Mouse (Mus musculus) heart, embryonic 12.5 days (tissue): ENCODE measurements at regions not wholly inside any gene's neighbourhood (a gene's known extent, or its start where the extent isn't known, plus 50 kb on each side); places are given as distances from the start of the nearest gene placed in this dataset.

Source experiments
- ATAC-seq: fragments of 200-750 bp; cut with Nextera tagmentation; 2 replicates; pipeline ENCODE4 v1.8.0; 2017; ENCODE audit warnings: moderate TSS enrichment, moderate library complexity; ENCODE audit not compliant: insufficient number of reproducible peaks, low FRiP score
- H3K27ac ChIP-seq: fragments of 300-500 bp; sonication (generic); 2 replicates; pipeline ENCODE4 v1.5.1; 2016; ENCODE audit warnings: mild to moderate bottlenecking, moderate library complexity; ENCODE audit not compliant: poor library complexity, severe bottlenecking
- H3K27me3 ChIP-seq: fragments of 300-500 bp; sonication (generic); replicated peaks from 2 replicates; pipeline ENCODE4 v1.6.1; 2016; ENCODE audit warnings: mild to moderate bottlenecking, moderate library complexity
- H3K36me3 ChIP-seq: fragments of 300-500 bp; sonication (generic); 2 replicates; pipeline ENCODE4 v1.6.1; 2016; ENCODE audit warnings: mild to moderate bottlenecking, moderate library complexity
- H3K4me1 ChIP-seq: fragments of 300-500 bp; sonication (generic); replicated peaks from 2 replicates; pipeline ENCODE4 v1.6.1; 2016; ENCODE audit warnings: mild to moderate bottlenecking
- H3K4me2 ChIP-seq: fragments of 300-500 bp; sonication (generic); 2 replicates; pipeline ENCODE4 v1.6.1; 2016; ENCODE audit warnings: mild to moderate bottlenecking, moderate library complexity
- H3K4me3 ChIP-seq: fragments of 300-500 bp; sonication (generic); 2 replicates; pipeline ENCODE4 v1.5.1; 2016; ENCODE audit warnings: mild to moderate bottlenecking
- H3K9ac ChIP-seq: fragments of 300-500 bp; sonication (generic); 2 replicates; pipeline ENCODE4 v1.6.1; 2016; ENCODE audit warnings: mild to moderate bottlenecking, moderate library complexity
- H3K9me3 ChIP-seq: fragments of 300-500 bp; sonication (generic); replicated peaks from 2 replicates; pipeline ENCODE4 v1.6.1; 2016; ENCODE audit warnings: mild to moderate bottlenecking, moderate library complexity
- WGBS: fragments of 180-500 bp; shearing (Covaris S2); methylation state at CpG from one replicate; pipeline ENCODE4 v1.1.7; 2016; 5-methylcytosine and 5-hydroxymethylcytosine counted together

- Histone ChIP-seq H3K4me3 (no peak overlapping the region), H3K9ac (no peak overlapping the region), H3K4me1 (no peaks in the 10 kb centered on the region), H3K27ac (no peak overlapping the region), H3K27me3 (peaks cover 18% of the 10 kb centered on the region), H3K4me2 (no peak overlapping the region), H3K9me3 (peaks cover 3% of the 10 kb centered on the region; the same call in 1 of the 2 replicates), H3K36me3 (no peaks in the 10 kb centered on the region)
- WGBS = 75% methylated on average over 5 of the region's 5 CpGs
- ATAC-seq = no peak
These were observed 63.6 kb downstream of the Hif1an start for GRCm38 (mm10) chr19:44626261-44626660.

GRCm38 (mm10) chr19:44629705-44630104, 67.1 kb downstream of the Hif1an start:
- Histone ChIP-seq H3K36me3 (no peaks in the 10 kb centered on the region), H3K4me3 (no peak overlapping the region), H3K9ac (no peak overlapping the region), H3K4me1 (no peaks in the 10 kb centered on the region), H3K27ac (no peak overlapping the region), H3K27me3 (peaks cover 44% of the 10 kb centered on the region), H3K4me2 (no peak overlapping the region), H3K9me3 (peaks cover 3% of the 10 kb centered on the region; the same call in 1 of the 2 replicates)
- ATAC-seq = no peak
- WGBS = 62% methylated on average over 7 of the region's 7 CpGs

- Histone ChIP-seq H3K27me3 (peaks cover 54% of the 10 kb centered on the region), H3K4me1 (no peaks in the 10 kb centered on the region)
- 65% methylated on average over 19 of the region's 19 CpGs for WGBS
These were observed 68.8 kb downstream of the Hif1an start for GRCm38 (mm10) chr19:44631356-44632007.

GRCm38 (mm10) chr19:44637145-44637719, 74.6 kb downstream of the Hif1an start:
- Histone ChIP-seq H3K4me3 (no peak overlapping the region), H3K27me3 (peaks cover 91% of the 10 kb centered on the region), H3K9ac (no peak overlapping the region), H3K4me2 (no peak overlapping the region), H3K36me3 (no peaks in the 10 kb centered on the region), H3K9me3 (no peaks in the 10 kb centered on the region), H3K27ac (no peak overlapping the region), H3K4me1 (peaks cover 5% of the 10 kb centered on the region; the same call in 1 of the 2 replicates)
- ATAC-seq = no peak
- 64% methylated on average over 9 of the region's 9 CpGs for WGBS

More at GRCm38 (mm10) chr19:44631356-44632007, 68.8 kb downstream of the Hif1an start:
- Histone ChIP-seq H3K4me3 (no peak overlapping the region), H3K36me3 (no peaks in the 10 kb centered on the region), H3K27ac (no peak overlapping the region), H3K9me3 (peaks cover 3% of the 10 kb centered on the region; the same call in 1 of the 2 replicates), H3K4me2 (no peak overlapping the region), H3K9ac (no peak overlapping the region)
- no peak for ATAC-seq

- Histone ChIP-seq H3K27ac (no peak overlapping the region), H3K36me3 (no peaks in the 10 kb centered on the region), H3K27me3 (peaks cover 94% of the 10 kb centered on the region), H3K9ac (no peak overlapping the region), H3K4me2 (peak overlapping the region; percentile 56), H3K4me3 (peak overlapping the region; percentile 22), H3K9me3 (no peaks in the 10 kb centered on the region), H3K4me1 (peaks cover 5% of the 10 kb centered on the region; the same call in 1 of the 2 replicates)
- WGBS = under 1% methylated on average over 26 of the region's 26 CpGs
- no peak for ATAC-seq
These were observed 77.4 kb downstream of the Hif1an start for GRCm38 (mm10) chr19:44640021-44640420.

- WGBS = 0% methylated on average over 1 of the region's 1 CpGs
- no peaks in the 10 kb centered on the region for H3K9me3 ChIP-seq
- ATAC-seq = no peak
- peaks cover 5% of the 10 kb centered on the region; the same call in 1 of the 2 replicates for H3K4me1 ChIP-seq
- H3K27ac ChIP-seq = no peak overlapping the region
- peak overlapping the region; percentile 22 for H3K4me3 ChIP-seq
- H3K4me2 ChIP-seq = peak overlapping the region; percentile 56
- no peaks in the 10 kb centered on the region for H3K36me3 ChIP-seq
- no peak overlapping the region for H3K9ac ChIP-seq
- H3K27me3 ChIP-seq = peaks cover 92% of the 10 kb centered on the region
These were observed 77.9 kb downstream of the Hif1an start for GRCm38 (mm10) chr19:44640551-44640950.

GRCm38 (mm10) chr19:44642294-44642693, 79.6 kb downstream of the Hif1an start:
- Histone ChIP-seq H3K4me1 (peaks cover 5% of the 10 kb centered on the region; the same call in 1 of the 2 replicates), H3K27me3 (peaks cover 89% of the 10 kb centered on the region), H3K9ac (no peak overlapping the region), H3K4me2 (no peak overlapping the region), H3K36me3 (no peaks in the 10 kb centered on the region), H3K27ac (no peak overlapping the region), H3K9me3 (no peaks in the 10 kb centered on the region), H3K4me3 (no peak overlapping the region)
- WGBS = 30% methylated on average over 3 of the region's 4 CpGs
- ATAC-seq = no peak

- Histone ChIP-seq H3K4me3 (no peak overlapping the region), H3K4me2 (no peak overlapping the region), H3K4me1 (peaks cover 5% of the 10 kb centered on the region; the same call in 1 of the 2 replicates), H3K9ac (no peak overlapping the region), H3K36me3 (no peaks in the 10 kb centered on the region), H3K27ac (no peak overlapping the region), H3K27me3 (peaks cover 88% of the 10 kb centered on the region), H3K9me3 (no peaks in the 10 kb centered on the region)
- ATAC-seq = no peak
- 53% methylated on average over 3 of the region's 3 CpGs for WGBS
These were observed 81.7 kb downstream of the Hif1an start for GRCm38 (mm10) chr19:44644376-44644775.

- H3K9me3 ChIP-seq = no peaks in the 10 kb centered on the region
- no peaks in the 10 kb centered on the region for H3K36me3 ChIP-seq
- H3K27ac ChIP-seq = no peak overlapping the region
- peaks cover under 1% of the 10 kb centered on the region; the same call in 1 of the 2 replicates for H3K4me1 ChIP-seq
- H3K4me3 ChIP-seq = no peak overlapping the region
- H3K4me2 ChIP-seq = no peak overlapping the region
- peaks cover 88% of the 10 kb centered on the region for H3K27me3 ChIP-seq
- no peak overlapping the region for H3K9ac ChIP-seq
- peak; percentile 86 for ATAC-seq
- 70% methylated on average over 4 of the region's 4 CpGs for WGBS
These were observed 82.3 kb downstream of the Hif1an start for GRCm38 (mm10) chr19:44644929-44645328.

- Histone ChIP-seq H3K4me1 (no peaks in the 10 kb centered on the region), H3K4me3 (no peak overlapping the region), H3K9ac (no peak overlapping the region), H3K27me3 (peaks cover 89% of the 10 kb centered on the region), H3K27ac (no peak overlapping the region), H3K36me3 (no peaks in the 10 kb centered on the region), H3K9me3 (no peaks in the 10 kb centered on the region), H3K4me2 (no peak overlapping the region)
- ATAC-seq = no peak
- 65% methylated on average over 9 of the region's 9 CpGs for whole genome bisulfite sequencing
These were observed 83.9 kb downstream of the Hif1an start for GRCm38 (mm10) chr19:44646548-44646947.

- Histone ChIP-seq H3K36me3 (no peaks in the 10 kb centered on the region), H3K27me3 (peaks cover 89% of the 10 kb centered on the region), H3K9me3 (no peaks in the 10 kb centered on the region), H3K4me2 (no peak overlapping the region), H3K9ac (no peak overlapping the region), H3K4me1 (no peaks in the 10 kb centered on the region), H3K27ac (no peak overlapping the region), H3K4me3 (no peak overlapping the region)
- ATAC-seq = no peak
- 71% methylated on average over 7 of the region's 7 CpGs for WGBS
These were observed 86.6 kb downstream of the Hif1an start for GRCm38 (mm10) chr19:44649206-44649605.
